Mouse (Mus musculus): ENCODE measurements around the gene Baz1b. TPM values are rescaled to one million over a fixed set of nuclear protein-coding genes. Genes with fewer than 3 reads are reported as not detected.
A peak's percentile ranks its signal among the peaks of the same experiment; 100 is the strongest.

The Baz1b gene
- polyA plus RNA-seq, 1 experiment: 92.7 TPM

GRCm38 (mm10) chr5:135156496-135156895 lies 30.6 kb upstream of the Baz1b start:
- Histone ChIP-seq H3K4me3 (replicated peaks; ENCODE audit: control insufficient read depth, low read depth, low read length) (no peak overlapping the region), H3K4me1 (ENCODE audit: control insufficient read depth, insufficient read depth, low read length) (peaks cover 1% of the 10 kb centered on the region; the same call in 1 of the 2 replicates), H3K27ac (ENCODE audit: control insufficient read depth, insufficient read depth, low read depth, low read length, poor library complexity) (no peak overlapping the region)
- TF ChIP-seq POLR2A (IDR thresholded peaks at IDR 0.05; ENCODE audit: borderline replicate concordance, control insufficient read depth, low read depth, low read length): no peak
- TF ChIP-seq CTCF (IDR thresholded peaks at IDR 0.05; ENCODE audit: control insufficient read depth, insufficient read depth, low read length): no peak
- 93% methylated on average over 4 of the region's 4 CpGs for WGBS

- no peak overlapping the region for H3K27ac ChIP-seq (ENCODE audit: control insufficient read depth, insufficient read depth, low read depth, low read length, poor library complexity)
- WGBS: 57% methylated on average over 4 of the region's 4 CpGs
- no peak for TF ChIP-seq CTCF (IDR thresholded peaks at IDR 0.05; ENCODE audit: control insufficient read depth, insufficient read depth, low read length)
- TF ChIP-seq POLR2A (IDR thresholded peaks at IDR 0.05; ENCODE audit: borderline replicate concordance, control insufficient read depth, low read depth, low read length): no peak
- H3K4me1 ChIP-seq (ENCODE audit: control insufficient read depth, insufficient read depth, low read length): peaks cover 1% of the 10 kb centered on the region; the same call in 1 of the 2 replicates
- H3K4me3 ChIP-seq (replicated peaks; ENCODE audit: control insufficient read depth, low read depth, low read length): no peak overlapping the region
These were observed 25.8 kb upstream of the Baz1b start for GRCm38 (mm10) chr5:135161221-135161620.

- no peak for TF ChIP-seq POLR2A (IDR thresholded peaks at IDR 0.05; ENCODE audit: borderline replicate concordance, control insufficient read depth, low read depth, low read length)
- no peak for TF ChIP-seq CTCF (IDR thresholded peaks at IDR 0.05; ENCODE audit: control insufficient read depth, insufficient read depth, low read length)
- Histone ChIP-seq H3K27ac (ENCODE audit: control insufficient read depth, insufficient read depth, low read depth, low read length, poor library complexity) (no peak overlapping the region), H3K4me1 (ENCODE audit: control insufficient read depth, insufficient read depth, low read length) (peaks cover 1% of the 10 kb centered on the region; the same call in 1 of the 2 replicates), H3K4me3 (replicated peaks; ENCODE audit: control insufficient read depth, low read depth, low read length) (no peak overlapping the region)
- 73% methylated on average over 7 of the region's 7 CpGs for WGBS
These were observed 25.4 kb upstream of the Baz1b start for GRCm38 (mm10) chr5:135161650-135162049.

DNA sequence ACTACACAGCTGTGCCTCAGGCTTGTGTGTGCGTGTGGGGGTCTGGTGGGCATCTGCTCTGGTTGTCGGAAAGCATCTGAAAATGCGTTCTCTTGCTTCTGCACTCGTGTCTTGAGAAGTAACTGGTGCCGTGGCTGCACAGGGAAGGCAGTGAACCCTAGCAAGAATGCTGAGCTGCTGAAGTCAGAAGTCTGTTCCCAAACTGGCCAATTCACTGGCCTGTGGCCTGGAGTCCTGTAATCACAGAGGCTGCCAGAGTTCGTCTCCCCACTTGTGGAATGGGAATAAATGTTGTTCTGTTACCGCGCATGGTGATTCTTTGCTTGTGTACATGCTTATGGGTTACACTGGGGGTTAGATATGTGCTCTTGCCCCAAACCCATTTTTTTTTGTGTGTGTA lies 24.7 kb upstream of the Baz1b start:
- no peak overlapping the region for H3K4me3 ChIP-seq (replicated peaks; ENCODE audit: control insufficient read depth, low read depth, low read length)
- H3K27ac ChIP-seq (ENCODE audit: control insufficient read depth, insufficient read depth, low read depth, low read length, poor library complexity): no peak overlapping the region
- no peak for TF ChIP-seq CTCF (IDR thresholded peaks at IDR 0.05; ENCODE audit: control insufficient read depth, insufficient read depth, low read length)
- no peak for TF ChIP-seq POLR2A (IDR thresholded peaks at IDR 0.05; ENCODE audit: borderline replicate concordance, control insufficient read depth, low read depth, low read length)
- H3K4me1 ChIP-seq (ENCODE audit: control insufficient read depth, insufficient read depth, low read length): peaks cover 1% of the 10 kb centered on the region; the same call in 1 of the 2 replicates
- 94% methylated on average over 8 of the region's 8 CpGs for WGBS

GRCm38 (mm10) chr5:135162821-135163220 lies 24.2 kb upstream of the Baz1b start:
- Histone ChIP-seq H3K4me1 (ENCODE audit: control insufficient read depth, insufficient read depth, low read length) (peaks cover 1% of the 10 kb centered on the region; the same call in 1 of the 2 replicates), H3K4me3 (replicated peaks; ENCODE audit: control insufficient read depth, low read depth, low read length) (no peak overlapping the region), H3K27ac (ENCODE audit: control insufficient read depth, insufficient read depth, low read depth, low read length, poor library complexity) (no peak overlapping the region)
- 84% methylated on average over 6 of the region's 6 CpGs for WGBS
- no peak for TF ChIP-seq CTCF (IDR thresholded peaks at IDR 0.05; ENCODE audit: control insufficient read depth, insufficient read depth, low read length)
- no peak for TF ChIP-seq POLR2A (IDR thresholded peaks at IDR 0.05; ENCODE audit: borderline replicate concordance, control insufficient read depth, low read depth, low read length)

- no peak overlapping the region for H3K27ac ChIP-seq (ENCODE audit: control insufficient read depth, insufficient read depth, low read depth, low read length, poor library complexity)
- H3K4me1 ChIP-seq (ENCODE audit: control insufficient read depth, insufficient read depth, low read length): peaks cover 1% of the 10 kb centered on the region; the same call in 1 of the 2 replicates
- no peak for TF ChIP-seq CTCF (IDR thresholded peaks at IDR 0.05; ENCODE audit: control insufficient read depth, insufficient read depth, low read length)
- no peak for TF ChIP-seq POLR2A (IDR thresholded peaks at IDR 0.05; ENCODE audit: borderline replicate concordance, control insufficient read depth, low read depth, low read length)
- H3K4me3 ChIP-seq (replicated peaks; ENCODE audit: control insufficient read depth, low read depth, low read length): no peak overlapping the region
- WGBS: 85% methylated on average over 4 of the region's 4 CpGs
These were observed 20.2 kb upstream of the Baz1b start for GRCm38 (mm10) chr5:135166909-135167308.

DNA sequence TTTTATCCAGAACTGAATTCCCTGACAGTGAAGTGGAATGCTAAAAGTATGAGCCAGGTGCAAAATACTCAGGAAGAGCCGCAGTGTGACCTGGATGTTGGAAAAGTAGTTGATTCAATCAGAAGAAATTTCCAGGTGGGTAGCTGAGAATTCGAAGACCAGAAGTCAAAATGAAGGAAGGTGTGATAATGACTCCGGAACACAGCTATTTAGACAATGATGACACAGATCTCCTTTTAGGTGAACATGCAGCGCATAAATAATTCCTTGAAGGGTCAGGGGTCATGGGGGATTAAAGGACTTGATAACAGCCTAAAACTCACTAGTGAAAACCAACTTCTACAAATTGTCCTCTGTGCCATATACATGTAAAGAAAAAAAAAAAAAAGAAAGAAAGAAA lies 19.6 kb upstream of the Baz1b start:
- Histone ChIP-seq H3K4me1 (ENCODE audit: control insufficient read depth, insufficient read depth, low read length) (peaks cover 1% of the 10 kb centered on the region; the same call in 1 of the 2 replicates), H3K27ac (ENCODE audit: control insufficient read depth, insufficient read depth, low read depth, low read length, poor library complexity) (no peak overlapping the region), H3K4me3 (replicated peaks; ENCODE audit: control insufficient read depth, low read depth, low read length) (no peak overlapping the region)
- WGBS: 89% methylated on average over 4 of the region's 4 CpGs
- no peak for TF ChIP-seq POLR2A (IDR thresholded peaks at IDR 0.05; ENCODE audit: borderline replicate concordance, control insufficient read depth, low read depth, low read length)
- TF ChIP-seq CTCF (IDR thresholded peaks at IDR 0.05; ENCODE audit: control insufficient read depth, insufficient read depth, low read length): no peak

DNA sequence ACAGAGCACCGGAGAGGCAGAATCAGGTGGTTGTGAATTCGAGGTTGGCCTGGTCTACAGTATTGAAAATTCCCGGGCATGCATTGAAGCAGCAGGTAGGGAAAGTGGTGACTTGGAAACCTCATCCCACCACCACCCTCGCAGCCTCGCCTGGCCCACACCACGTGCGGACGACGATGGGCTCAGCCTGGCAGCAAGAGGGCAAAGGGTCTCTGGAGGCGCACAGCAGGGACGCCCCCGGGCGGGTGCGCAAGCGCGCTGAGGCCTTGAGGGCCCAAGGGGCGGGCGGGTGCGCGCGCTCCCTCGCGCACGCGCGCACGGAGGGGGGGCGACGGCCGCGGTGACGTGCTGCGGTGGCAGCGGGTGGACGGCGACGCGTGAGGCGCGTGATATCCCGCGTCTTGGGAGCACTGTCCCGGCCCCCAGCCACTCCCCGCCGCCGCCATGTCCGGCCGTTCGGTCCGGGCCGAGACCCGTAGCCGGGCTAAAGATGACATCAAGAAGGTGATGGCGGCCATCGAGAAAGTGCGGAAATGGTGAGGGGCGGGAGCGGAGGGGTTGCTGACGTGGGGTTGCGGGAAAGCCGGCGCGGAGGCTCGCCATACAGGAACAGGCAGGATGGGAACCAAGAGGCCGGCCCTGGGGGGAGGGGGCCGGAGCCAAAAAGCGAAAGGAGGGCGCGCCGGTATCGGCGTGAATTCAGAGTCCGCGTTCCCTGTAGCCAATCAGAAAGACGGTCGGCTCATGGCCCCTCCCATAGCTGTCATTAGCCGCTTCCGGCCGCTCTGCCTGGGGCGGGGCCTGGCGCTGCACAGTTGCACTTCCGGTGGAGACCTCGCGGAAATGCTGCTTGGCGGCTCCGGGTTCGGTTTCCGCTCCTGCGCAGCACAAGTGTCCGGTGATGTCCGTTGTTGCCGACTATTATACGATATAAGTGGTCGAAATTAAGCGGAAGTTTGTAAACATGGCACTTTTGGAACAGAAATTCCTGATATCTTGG lies 18.7 kb upstream of the Baz1b start, which contains the start of gene Bcl7b:
Gene Bcl7b, plus strand, starts transcription at position 221 of the 1,000 bp plus-strand sequence.
- TF ChIP-seq CTCF (IDR thresholded peaks at IDR 0.05; ENCODE audit: control insufficient read depth, insufficient read depth, low read length) (no peak), POLR2A (IDR thresholded peaks at IDR 0.05; ENCODE audit: borderline replicate concordance, control insufficient read depth, low read depth, low read length) (peak; percentile 46; the same call in 1 of the 2 replicates)
- 1% methylated on average over 95 of the region's 95 CpGs for WGBS
- peak within 1 kb of the TSS; percentile 75 for H3K4me3 ChIP-seq (replicated peaks; ENCODE audit: control insufficient read depth, low read depth, low read length)
- H3K4me1 ChIP-seq (ENCODE audit: control insufficient read depth, insufficient read depth, low read length): peaks cover 1% of the 10 kb centered on the region; the same call in 1 of the 2 replicates
- peak within 1 kb of the TSS; percentile 98 for H3K27ac ChIP-seq (ENCODE audit: control insufficient read depth, insufficient read depth, low read depth, low read length, poor library complexity)
